Mouse (Mus musculus) lung, postnatal 10 days (tissue): Measurements from ENCODE around the gene Dbp.
A peak's percentile ranks its signal among the peaks of the same experiment; 100 is the strongest.
"Not testable (repeated sequence)": the region's sequence is repeated elsewhere in the genome, so short reads cannot be mapped to it uniquely, and the experiment has no call there.

Experiments used
- DNase-seq: peaks from one replicate; pipeline ENCODE4 v3.0.0; 2021

Dbp gene

GRCm38 (mm10) chr7:45704730-45705442 is at the start of gene Dbp:
Gene Dbp (plus strand): TSS chr7:45705088.
- peak; percentile 100 for DNase-seq

- DNase-seq: no peak
Measured at GRCm38 (mm10) chr7:45660746-45661478, 44.0 kb upstream of the Dbp start.

- DNase-seq: not testable (repeated sequence)
Measured at GRCm38 (mm10) chr7:45661702-45662101, 43.2 kb upstream of the Dbp start.

DNA sequence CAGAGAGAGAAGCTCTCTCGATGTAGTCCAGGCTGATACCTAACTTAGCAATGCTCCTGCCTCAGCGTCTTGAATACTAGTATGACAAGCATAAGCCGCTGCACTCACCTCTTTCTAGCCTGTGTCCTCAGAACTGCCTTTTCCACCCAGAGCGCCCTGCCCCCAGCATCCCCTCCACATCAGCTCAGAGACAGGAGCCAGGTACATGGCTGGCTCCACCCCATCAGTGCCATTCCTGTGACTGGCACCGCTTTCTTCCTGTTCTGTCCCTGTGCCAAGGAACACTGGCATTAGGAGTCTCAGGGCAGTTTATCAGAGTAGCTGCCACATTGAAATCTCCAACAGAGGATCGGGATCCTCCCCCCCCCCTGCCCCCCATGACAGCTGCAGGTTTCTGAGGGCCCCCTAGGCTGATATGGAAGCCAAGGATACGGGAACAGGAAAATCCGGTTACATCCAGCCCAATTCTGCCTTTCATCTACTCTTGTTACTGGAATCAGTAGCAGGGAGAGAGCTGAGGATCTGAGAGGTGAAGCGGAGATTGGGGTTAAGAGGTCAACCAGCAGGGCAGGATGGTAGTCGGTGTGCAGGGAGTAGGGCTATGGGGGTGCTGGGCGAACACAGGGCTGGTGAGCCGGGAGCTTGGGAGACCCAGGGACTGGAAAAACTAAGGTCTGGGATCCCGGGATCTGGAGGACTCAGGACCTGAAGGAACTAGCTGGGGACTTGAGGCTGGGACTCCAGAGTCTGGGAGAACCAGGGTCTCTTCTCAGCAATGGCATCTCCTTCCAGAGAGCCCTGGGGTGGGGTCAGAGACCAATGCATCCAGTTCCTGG is 39.4 kb upstream of the Dbp start:
- no peak for DNase-seq

DNA sequence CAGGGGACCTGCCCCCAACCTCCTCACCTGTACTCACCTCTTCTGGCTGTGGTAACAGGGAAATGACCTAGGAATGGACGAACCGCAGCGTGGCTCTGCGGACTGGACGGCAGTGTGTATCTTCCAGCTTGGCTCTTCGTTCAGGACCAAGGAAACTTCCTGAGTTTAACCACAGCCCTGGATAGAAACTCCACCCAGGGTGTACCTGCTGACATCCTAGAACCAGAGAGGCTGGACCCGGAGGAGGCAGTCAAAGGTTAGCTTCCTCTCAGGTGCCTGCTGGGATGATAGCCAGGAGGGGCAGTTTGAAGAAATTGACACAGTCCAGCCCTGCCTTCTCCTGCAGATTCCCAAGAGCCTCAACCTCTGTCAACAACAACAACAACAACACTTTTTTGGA is 38.7 kb upstream of the Dbp start, which contains the start of gene Fut2:
TSS of gene Fut2 (minus strand) at position 234 of the 400 bp plus-strand sequence.
- DNase-seq: no peak

GRCm38 (mm10) chr7:45667761-45668160 is 37.1 kb upstream of the Dbp start:
- no peak for DNase-seq

DNA sequence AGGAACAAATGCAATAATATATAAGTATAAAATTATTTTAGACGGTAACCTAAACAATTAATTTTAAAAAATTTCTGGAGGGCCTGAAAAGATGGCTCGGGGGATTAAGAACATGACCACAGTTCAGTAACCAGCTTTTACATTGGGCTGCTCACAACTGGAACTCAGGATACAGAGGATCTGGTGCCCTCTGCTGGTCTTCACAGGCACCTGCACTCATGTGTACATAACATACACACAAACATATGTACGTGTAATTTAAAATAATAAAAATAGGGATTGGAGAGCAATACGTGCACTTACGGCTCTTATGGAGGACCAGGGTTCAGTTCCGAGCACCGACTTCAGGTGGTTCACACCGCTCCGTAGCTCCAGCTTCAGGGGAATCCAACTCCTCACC is 36.0 kb upstream of the Dbp start:
- DNase-seq: no peak

GRCm38 (mm10) chr7:45677627-45678295 is 27.1 kb upstream of the Dbp start:
- no peak for DNase-seq

DNA sequence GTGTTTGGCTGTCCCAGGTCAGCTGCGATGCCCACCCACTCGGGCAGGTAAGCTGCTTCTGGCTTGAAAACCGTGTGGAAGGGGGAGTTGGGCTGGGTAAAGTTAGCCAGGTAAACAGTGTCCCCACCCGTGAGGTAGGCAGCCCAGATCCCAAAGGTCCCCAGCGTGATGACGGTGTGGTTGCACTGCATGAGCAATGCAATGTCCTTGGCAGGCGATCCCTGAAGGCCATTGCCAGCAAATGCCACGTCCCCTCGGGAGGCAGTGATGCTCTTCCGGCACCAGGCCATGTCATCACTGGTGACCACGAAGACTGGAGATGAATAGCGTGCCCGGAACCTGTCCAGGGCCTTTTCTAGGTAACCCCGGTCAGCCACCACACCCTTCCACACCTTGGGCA is 26.4 kb upstream of the Dbp start:
- no peak for DNase-seq

GRCm38 (mm10) chr7:45679966-45680621 is 24.8 kb upstream of the Dbp start:
- DNase-seq: peak; percentile 64

DNA sequence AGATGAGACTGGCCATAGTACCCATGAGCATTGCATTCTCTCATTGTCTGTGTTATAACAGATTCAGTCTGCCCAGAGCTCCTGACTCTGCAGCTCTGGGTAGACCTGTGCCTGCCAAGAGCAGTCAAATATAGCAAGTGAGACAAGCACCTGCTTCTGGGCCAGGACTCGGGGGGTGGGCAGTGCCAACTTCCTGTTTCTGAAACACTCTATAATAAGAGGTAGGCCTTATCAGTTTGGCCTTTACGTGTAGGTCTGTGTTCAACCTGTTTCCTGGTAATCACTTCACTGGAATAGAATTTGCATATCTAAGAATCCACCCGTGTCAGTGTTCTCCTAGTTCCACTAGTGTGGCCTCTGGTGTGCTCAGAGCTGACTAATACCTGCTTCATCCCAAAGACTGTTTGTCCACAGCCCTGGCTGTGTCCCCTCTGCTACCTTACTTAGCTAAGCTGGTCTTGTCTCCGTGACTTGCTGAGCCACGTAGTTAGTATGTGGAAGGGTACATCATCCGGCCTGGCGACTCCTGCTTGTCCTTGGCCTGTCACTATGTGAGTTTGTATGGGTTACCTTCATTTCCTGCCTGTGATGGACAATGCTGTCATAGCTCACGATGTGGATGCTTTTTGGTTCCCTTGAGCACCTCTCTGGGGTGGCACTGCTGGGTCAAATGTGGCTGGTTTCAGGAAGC is 23.7 kb upstream of the Dbp start:
- no peak for DNase-seq

DNA sequence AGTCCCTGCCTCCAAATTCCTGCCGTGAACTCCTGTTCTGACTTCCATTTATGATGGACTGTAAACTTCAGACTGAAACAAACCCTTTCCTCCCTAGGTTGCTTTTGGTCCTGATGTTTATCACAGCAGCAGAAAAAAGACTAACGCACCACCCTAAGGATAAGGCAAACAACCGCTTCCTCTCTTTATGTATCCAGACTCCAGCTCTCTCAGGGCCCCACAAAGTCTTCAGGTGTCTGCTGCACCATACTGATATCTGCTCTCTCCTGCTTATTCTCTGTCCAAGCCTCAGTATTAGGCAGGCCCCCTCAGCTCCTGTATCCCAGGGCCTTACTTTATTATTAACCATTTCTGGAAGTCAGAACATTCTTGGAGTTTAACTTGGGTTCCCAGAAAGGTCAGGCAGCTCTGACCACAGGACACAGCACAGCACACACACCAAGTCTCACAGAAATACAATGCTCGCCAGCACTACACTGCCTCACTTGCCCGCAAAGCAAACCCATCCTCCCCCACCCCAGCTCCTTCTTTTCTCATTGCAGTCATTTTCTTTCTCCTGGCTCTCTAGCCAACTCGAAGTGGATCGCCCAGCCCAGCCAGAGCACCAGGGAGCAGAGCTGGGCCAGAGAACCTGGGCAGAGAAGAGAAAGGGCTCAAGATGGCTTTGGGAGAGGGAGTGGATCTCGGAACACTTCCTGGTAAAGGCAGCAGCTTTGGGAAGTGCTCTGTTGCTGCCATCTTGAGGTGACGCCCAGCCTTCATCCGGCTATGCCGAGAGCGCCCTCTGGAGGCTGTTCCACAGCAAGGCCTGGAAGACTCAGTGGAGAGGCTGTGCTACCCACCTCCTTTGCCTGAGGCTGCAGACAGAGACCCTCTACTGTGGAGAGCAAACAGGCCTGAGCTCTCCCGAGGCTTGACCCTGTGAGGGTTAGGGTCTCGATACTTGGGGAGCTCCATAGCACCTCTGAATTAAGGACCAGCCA is 22.5 kb upstream of the Dbp start:
- DNase-seq: peak; percentile 93

DNA sequence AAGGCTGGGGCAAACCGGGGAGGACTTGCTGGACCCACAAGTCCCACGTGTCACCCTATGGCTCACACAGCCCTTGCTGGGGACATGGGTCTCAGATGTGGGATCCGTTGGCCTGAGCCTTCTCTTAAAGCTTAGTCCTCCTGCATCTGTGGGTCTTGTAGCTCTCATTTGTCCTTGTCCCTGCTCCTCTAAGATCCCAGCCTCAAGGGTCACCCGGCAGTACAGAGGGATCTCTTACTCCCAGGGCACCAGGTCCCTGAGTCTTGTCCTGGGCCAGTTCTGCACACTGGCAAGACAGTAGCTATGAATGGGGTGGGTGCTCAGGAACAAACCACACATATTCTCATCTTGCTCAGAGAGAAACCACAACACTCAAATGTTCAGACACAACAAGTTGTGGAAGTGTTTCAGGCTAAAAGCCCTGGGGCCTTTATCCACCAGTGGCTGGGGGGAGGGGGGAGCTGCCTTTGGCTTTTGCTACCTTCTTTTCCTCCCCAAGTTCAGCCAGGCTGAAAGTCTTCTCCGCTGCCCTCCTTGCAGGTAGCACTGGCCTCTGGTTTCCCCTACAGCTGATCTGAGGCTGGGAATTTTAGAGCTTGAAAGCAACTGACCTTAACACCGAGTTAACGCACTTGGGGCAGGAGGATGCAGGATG is 21.4 kb upstream of the Dbp start, which contains the start of gene Ntn5:
TSS of gene Ntn5 (plus strand) at position 627 of the 655 bp plus-strand sequence.
- no peak for DNase-seq

GRCm38 (mm10) chr7:45685811-45686210 is 19.1 kb upstream of the Dbp start:
- no peak for DNase-seq

GRCm38 (mm10) chr7:45686841-45687240 is 18.0 kb upstream of the Dbp start:
- DNase-seq: no peak

GRCm38 (mm10) chr7:45689099-45689498 is 15.8 kb upstream of the Dbp start:
- DNase-seq: no peak

DNA sequence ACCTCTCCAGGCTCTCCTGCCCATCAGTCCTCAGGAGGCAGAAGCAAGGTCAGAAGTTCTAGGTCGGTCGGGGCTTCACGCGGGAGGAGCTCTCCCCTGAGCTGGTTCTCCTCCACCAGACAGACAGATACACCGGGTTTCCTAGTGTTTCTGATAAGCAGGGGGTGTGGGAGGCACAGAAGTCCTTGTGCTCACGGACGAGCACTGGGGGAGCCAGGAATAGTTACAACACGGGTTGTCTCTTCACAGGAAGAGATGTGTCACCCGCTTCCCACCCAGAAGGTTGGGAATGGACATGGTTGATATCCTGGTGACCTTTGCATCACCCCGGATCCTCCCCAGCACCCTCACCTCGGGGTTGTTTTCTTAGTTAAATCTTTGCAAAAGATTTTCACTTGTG is 15.1 kb upstream of the Dbp start:
- DNase-seq: no peak

DNA sequence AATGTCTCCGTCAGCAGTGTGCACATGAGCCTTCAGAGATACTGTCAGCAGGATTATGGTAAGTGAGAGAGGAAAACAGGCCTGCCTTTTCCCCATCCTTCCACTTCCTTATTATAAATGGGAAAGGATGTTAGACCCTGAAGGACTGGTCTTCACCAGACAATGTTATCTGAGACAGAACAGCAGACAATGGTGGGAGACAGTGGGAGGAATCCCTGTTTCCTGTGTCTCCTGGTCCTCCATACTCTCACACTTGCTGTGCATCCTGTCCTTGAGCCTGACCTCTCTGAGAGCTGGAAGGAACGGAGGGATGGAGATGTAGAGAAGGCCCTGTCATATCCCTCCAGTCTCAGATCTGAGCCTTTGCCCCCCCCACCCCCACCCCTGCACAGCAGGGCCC is 12.5 kb upstream of the Dbp start:
- no peak for DNase-seq

GRCm38 (mm10) chr7:45693921-45694591 is 10.8 kb upstream of the Dbp start, which contains the start of gene Sec1:
Gene Sec1 (minus strand): TSS chr7:45694402.
- no peak for DNase-seq
